Mouse (Mus musculus): ENCODE measurements around the gene Ranbp1.
A peak's percentile ranks its signal among the peaks of the same experiment; 100 is the strongest.

Gene Ranbp1

DNA sequence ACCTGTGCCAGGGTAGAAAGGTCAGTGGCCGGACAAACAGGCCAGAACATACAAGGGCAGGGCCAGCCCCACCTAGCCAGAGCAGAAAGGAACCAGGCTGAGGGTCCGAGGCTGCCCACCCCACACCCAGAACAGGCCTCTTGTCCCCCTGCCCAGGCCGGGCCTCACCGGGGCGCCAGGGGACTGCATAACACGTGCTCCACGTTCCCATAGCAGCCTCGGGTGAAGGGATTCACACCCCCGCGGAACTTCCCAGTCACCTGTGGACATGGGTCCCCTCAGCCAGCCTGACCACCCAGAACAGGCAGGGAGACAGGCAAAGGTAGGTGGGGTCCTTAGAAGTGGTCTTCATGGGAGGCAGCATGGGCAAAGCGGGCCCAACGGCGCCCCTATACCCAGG, 21.3 kb downstream of the Ranbp1 start:
- Histone ChIP-seq H3K27me3 (ENCODE audit: control insufficient read depth, insufficient read depth, low read length, poor library complexity, severe bottlenecking) (no peaks in the 10 kb centered on the region), H3K36me3 (ENCODE audit: control insufficient read depth, insufficient read depth, low read length, poor library complexity, severe bottlenecking) (peaks cover 6% of the 10 kb centered on the region)
- DNase-seq (ENCODE audit: low read depth, low spot score): no peak

DNA sequence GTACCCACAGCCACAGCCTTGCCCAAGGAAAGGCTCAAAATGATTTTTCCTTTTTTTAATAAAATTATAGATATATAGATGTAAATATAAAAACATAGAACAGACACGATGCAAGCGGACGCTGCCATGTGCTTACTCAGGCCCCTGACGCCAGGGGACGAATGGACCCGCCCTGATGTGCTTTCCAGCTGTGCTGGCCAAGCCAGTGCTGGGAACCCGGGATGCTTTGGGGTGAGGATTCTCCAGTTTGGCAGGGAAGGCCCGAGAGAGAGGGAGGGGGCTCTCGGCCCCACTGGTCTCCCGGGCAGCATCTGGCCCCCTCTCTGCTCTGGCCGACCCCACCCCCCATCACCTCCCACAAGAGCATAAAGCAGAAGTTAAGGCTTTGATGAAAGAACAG, 26.3 kb downstream of the Ranbp1 start:
- H3K36me3 ChIP-seq (ENCODE audit: control insufficient read depth, insufficient read depth, low read length, poor library complexity, severe bottlenecking): peaks cover 6% of the 10 kb centered on the region
- H3K27me3 ChIP-seq (ENCODE audit: control insufficient read depth, insufficient read depth, low read length, poor library complexity, severe bottlenecking): no peaks in the 10 kb centered on the region
- DNase-seq (ENCODE audit: low read depth, low spot score): no peak

DNA sequence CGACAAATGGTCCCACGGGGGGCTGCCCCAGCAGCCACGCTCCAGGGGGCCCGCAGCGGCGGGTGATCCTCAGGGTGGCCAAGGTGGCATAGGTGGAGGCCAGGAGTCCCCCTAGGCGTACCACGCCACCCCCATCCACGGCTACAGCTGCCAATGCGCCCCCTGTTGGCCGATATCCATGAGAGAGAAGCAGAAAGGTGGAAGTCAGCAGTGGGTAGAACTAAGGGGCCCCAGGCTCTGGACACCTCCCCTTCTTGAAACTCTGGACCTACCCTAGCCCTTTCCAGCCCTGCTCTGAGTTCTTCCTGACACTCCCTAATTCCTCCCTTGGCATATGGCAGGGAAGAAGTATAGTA, 27.0 kb downstream of the Ranbp1 start:
- no peaks in the 10 kb centered on the region for H3K27me3 ChIP-seq (ENCODE audit: control insufficient read depth, insufficient read depth, low read length, poor library complexity, severe bottlenecking)
- DNase-seq (ENCODE audit: low read depth, low spot score): peak; percentile 20
- H3K36me3 ChIP-seq (ENCODE audit: control insufficient read depth, insufficient read depth, low read length, poor library complexity, severe bottlenecking): peaks cover 6% of the 10 kb centered on the region

DNA sequence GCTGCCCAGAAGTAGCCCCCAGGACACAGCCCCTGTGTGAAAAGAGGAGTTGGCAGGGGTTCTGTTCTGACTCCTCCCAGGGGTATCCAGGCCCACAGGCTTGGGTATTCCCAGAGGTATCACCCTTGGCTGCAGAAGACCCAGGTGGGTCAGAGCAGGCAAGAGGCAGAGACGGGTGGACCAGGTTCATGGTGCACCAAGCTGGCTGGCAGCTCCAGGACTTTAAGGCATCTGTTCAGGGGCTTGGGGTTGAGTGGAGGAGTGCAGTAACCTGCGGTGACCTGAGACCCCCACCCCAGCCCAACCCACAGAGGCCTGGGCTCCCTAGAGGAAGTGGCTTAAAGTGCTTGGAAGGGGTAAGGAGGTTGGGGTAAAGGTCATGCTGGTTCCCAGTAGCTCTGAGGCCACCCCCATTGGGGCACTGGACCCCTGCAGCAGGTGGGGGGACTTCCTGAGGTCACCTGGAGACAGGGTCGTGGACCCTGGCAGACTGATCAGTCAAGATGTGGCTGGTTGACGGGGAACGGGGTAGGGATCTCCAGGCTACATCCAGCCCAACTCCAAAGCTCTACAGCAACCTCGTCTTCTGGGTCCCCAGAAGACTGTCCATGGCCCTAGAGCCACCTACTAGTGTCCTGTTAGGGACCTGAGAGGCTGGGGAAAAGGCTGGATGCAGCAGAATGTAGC, 27.5 kb downstream of the Ranbp1 start:
- H3K27me3 ChIP-seq (ENCODE audit: control insufficient read depth, insufficient read depth, low read length, poor library complexity, severe bottlenecking): no peaks in the 10 kb centered on the region
- no peak for DNase-seq (ENCODE audit: low read depth, low spot score)
- H3K36me3 ChIP-seq (ENCODE audit: control insufficient read depth, insufficient read depth, low read length, poor library complexity, severe bottlenecking): peaks cover 6% of the 10 kb centered on the region

DNA sequence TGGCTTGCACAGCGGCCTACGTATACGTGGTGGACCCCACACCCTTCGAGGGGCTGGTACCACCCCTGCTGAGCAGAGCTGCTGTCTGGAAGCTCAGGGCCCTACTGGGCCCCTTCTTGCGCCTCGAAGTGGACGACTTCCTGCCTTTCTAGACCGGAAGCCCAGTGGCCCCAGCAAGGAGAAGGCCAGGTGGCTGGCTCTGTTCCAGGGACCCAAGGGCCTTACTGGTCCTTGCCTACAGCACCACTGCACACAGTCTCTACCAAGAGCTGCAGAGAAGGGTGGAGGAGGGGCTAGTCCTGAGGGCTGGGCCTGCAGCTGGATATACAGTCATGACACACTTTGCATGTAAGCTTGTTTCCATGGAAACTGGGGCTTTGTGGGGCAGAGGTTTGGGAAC, 28.5 kb downstream of the Ranbp1 start:
- Histone ChIP-seq H3K36me3 (ENCODE audit: control insufficient read depth, insufficient read depth, low read length, poor library complexity, severe bottlenecking) (peaks cover 5% of the 10 kb centered on the region; the same call in 1 of the 2 replicates), H3K27me3 (ENCODE audit: control insufficient read depth, insufficient read depth, low read length, poor library complexity, severe bottlenecking) (no peaks in the 10 kb centered on the region)
- peak; percentile 14 for DNase-seq (ENCODE audit: low read depth, low spot score)

DNA sequence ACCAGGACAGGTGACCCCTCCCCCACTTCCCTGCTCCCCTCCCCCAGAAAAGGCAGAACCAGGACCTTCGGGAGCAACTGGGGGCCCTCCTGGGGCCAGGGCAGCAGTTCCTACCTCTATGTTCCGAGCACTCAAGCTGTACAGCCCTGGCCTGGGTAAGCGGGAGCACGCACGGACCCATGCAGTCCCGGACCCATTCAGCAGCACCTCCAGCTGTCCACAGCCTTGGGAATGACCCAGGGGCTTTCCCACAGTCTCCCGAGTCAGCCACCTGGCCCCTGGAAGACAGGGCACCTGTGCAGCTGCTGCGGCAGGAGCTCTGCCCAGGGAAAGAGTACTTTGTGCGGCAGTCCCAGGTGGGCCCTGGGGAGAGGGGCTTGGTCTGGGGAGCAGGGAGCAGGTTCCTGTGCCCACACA, 29.9 kb downstream of the Ranbp1 start:
- no peak for DNase-seq (ENCODE audit: low read depth, low spot score)
- Histone ChIP-seq H3K36me3 (ENCODE audit: control insufficient read depth, insufficient read depth, low read length, poor library complexity, severe bottlenecking) (peaks cover 2% of the 10 kb centered on the region; the same call in 1 of the 2 replicates), H3K27me3 (ENCODE audit: control insufficient read depth, insufficient read depth, low read length, poor library complexity, severe bottlenecking) (no peaks in the 10 kb centered on the region)

DNA sequence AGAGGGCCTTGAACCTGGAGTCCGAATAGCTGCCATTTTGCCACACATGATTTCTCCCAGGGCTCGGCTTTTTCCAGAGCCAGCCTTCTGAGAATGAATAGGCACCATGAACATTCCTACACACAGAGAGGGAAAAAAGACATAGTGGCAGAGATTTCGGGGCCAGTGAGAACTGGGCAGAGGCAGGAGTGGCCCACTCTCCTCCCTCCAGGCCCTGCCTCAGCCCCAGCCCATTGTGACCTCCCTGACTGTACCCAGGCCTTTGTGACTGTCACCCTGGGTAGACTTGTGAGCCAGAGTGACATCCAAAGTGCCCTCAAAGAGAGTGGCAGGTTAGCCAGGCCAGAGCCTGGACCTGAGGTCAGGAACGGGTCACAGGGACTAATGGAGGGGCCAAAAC, 31.0 kb downstream of the Ranbp1 start, which contains the start of gene Ccdc188:
Ccdc188 (plus strand) TSS at position 301 of the 400 bp plus-strand sequence.
- Histone ChIP-seq H3K36me3 (ENCODE audit: control insufficient read depth, insufficient read depth, low read length, poor library complexity, severe bottlenecking) (peaks cover under 1% of the 10 kb centered on the region; the same call in 1 of the 2 replicates), H3K27me3 (ENCODE audit: control insufficient read depth, insufficient read depth, low read length, poor library complexity, severe bottlenecking) (no peaks in the 10 kb centered on the region)
- DNase-seq (ENCODE audit: low read depth, low spot score): no peak

DNA sequence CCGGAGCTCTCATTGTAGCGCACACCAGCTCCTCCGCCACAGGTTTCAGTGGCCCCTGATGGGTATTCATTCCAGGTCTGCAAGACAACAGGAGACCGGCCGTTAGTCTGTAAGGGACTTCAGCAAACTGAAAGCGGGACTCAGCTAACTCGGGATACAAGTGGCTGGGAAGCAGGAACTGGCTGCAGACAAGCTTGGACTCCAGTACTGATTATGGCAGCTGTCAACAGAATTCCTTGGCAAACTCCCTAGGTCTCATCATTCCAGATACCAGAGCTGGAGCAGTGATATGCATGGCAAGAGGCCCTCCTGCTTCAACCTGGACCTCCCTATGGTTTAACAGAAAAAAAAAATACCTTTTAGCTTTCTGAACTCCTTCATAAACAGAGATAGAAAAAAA, 33.7 kb downstream of the Ranbp1 start:
- Histone ChIP-seq H3K36me3 (ENCODE audit: control insufficient read depth, insufficient read depth, low read length, poor library complexity, severe bottlenecking) (no peaks in the 10 kb centered on the region), H3K27me3 (ENCODE audit: control insufficient read depth, insufficient read depth, low read length, poor library complexity, severe bottlenecking) (no peaks in the 10 kb centered on the region)
- DNase-seq (ENCODE audit: low read depth, low spot score): no peak

DNA sequence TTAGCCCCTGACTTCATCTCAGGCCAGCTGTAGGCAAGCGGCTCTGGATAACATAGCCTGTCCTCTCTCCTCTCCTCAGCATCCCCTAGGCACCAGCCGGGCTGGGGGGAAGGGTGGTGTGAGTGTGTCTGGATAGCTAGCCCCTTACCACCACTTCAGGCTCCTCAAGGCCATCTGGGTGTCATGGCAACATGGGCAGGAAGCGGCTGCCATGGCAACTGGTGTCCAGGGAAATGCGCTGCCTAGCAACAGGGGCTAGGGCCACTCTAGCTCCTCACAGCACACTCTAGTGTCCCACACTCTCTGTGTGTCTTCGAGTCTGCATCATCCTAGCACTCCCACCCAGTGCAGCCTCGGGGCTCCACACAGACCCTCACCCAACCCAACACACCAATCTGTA, 34.8 kb downstream of the Ranbp1 start:
- DNase-seq (ENCODE audit: low read depth, low spot score): no peak
- H3K36me3 ChIP-seq (ENCODE audit: control insufficient read depth, insufficient read depth, low read length, poor library complexity, severe bottlenecking): no peaks in the 10 kb centered on the region
- no peaks in the 10 kb centered on the region for H3K27me3 ChIP-seq (ENCODE audit: control insufficient read depth, insufficient read depth, low read length, poor library complexity, severe bottlenecking)

DNA sequence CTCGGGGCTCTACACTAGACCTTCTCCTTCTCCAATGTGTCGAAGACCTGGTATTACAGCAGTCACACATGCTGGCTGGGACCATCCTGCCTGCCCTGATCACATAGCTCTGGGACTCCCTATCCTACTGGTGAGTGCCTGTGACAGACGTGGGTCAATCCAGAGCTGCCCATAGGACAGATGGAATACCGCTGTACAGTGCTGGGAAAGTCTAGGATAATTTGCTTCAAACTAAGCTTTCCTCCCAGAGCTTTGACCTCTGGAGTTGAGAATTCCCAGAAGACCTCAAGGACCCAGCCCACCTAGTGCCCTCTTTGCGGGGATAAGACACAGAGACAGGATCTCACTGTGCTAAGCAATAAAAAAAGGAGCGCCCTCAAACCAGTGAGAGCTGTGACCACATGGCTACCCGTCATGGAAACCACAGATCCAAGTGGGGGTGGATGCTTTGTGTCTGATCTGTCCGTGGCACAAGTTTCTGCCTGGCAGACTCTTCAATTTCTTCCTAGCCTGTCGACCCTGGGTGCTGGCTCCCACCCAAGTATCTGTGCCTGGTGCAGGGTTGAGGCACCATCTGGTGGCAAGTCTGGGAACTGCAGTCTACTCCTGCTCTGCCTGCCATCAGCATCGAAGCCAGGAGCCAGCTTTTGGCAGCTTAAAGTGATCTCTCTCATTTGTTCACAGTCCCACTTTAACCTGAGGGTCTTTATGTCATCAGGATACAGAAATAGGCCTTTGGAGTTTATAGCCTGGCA, 36.9 kb downstream of the Ranbp1 start:
- Histone ChIP-seq H3K36me3 (ENCODE audit: control insufficient read depth, insufficient read depth, low read length, poor library complexity, severe bottlenecking) (no peaks in the 10 kb centered on the region), H3K27me3 (ENCODE audit: control insufficient read depth, insufficient read depth, low read length, poor library complexity, severe bottlenecking) (no peaks in the 10 kb centered on the region)
- DNase-seq (ENCODE audit: low read depth, low spot score): peak; percentile 82

DNA sequence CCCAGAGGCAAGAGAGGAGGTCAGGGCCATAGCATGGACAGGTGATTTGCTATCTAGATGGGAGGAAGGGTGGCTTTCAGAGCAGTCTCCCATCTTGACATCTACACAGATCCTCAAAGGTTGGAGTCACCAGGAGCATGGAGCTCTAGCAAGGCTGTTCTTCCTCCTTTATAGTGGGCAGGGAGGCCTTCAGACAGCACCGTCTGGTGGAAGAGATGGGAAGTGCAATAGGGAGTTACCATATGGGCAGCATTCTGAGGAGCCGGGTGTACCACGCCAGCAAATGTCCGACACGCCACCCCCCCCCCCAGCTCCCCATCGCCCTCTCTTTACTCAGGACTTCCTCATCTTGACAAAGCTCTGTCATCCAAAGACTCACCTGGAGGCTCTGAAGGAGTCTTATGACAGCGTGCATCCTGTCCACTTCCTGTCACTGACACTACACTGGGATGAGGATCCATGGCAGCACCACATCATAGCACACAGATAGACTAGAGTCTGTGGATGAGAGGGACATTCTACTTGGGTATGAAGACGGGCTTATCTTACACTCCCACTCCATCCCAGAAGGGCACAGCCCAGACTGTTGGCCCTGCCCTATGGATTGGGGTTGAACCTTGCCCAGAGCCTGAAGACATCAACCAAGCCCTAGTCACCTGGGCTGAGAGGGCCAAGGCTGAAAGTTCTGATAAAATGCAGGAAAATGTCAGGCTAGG, 37.7 kb downstream of the Ranbp1 start:
- no peaks in the 10 kb centered on the region for H3K36me3 ChIP-seq (ENCODE audit: control insufficient read depth, insufficient read depth, low read length, poor library complexity, severe bottlenecking)
- peak; percentile 58 for DNase-seq (ENCODE audit: low read depth, low spot score)
- H3K27me3 ChIP-seq (ENCODE audit: control insufficient read depth, insufficient read depth, low read length, poor library complexity, severe bottlenecking): no peaks in the 10 kb centered on the region

DNA sequence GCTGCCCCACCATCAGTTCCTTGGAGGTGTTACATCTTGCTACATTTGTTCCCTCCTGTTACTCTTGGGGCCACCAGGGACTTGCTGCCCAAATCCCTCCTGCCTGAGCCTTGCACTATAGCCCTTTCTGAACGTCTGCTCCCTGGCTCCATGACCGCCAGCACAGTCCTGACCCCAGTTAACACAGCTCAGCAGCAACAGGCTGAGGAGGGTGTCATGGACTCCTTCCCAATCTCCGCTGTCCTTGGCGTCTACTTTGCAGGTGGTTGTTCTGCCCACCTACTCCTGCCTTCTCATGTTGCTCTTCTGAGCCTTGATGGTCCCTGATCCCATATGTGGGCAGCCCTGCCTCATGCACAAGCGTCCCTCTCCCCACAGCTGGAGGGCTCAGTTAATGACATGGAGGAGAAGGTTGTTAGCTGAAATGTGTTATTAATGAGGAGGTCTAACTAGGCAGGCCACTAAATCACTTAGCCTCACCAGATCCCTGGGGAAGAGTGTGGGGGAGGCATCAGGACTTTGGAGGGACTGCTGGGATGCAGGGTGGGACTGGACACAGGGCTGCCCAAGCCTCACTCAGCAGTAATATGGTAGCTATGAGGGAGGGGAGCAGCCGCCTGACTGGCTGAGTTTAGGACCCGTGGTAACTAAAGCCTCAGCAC, 45.0 kb downstream of the Ranbp1 start:
- H3K27me3 ChIP-seq (ENCODE audit: control insufficient read depth, insufficient read depth, low read length, poor library complexity, severe bottlenecking): no peaks in the 10 kb centered on the region
- H3K36me3 ChIP-seq (ENCODE audit: control insufficient read depth, insufficient read depth, low read length, poor library complexity, severe bottlenecking): no peaks in the 10 kb centered on the region
- no peak for DNase-seq (ENCODE audit: low read depth, low spot score)

DNA sequence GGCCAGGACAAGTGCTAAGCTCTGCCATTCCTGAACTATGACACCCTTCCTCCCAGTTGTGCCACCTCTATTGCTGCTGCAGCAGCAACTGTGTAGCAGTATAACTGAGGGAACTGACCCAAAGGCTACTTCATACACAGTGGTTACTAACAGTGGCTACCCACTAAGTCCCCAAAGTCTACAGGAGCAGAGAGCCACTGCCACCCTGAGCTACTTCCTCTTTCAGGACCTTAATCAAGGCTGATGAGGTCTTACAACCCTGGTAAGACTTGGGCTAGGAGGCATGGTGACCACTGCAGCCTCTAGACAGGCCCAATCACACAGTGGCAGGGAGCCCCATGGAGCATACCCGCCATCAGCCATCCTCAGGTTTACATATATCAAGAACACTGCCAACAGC, 46.5 kb downstream of the Ranbp1 start:
- DNase-seq (ENCODE audit: low read depth, low spot score): no peak
- Histone ChIP-seq H3K27me3 (ENCODE audit: control insufficient read depth, insufficient read depth, low read length, poor library complexity, severe bottlenecking) (no peaks in the 10 kb centered on the region), H3K36me3 (ENCODE audit: control insufficient read depth, insufficient read depth, low read length, poor library complexity, severe bottlenecking) (no peaks in the 10 kb centered on the region)

DNA sequence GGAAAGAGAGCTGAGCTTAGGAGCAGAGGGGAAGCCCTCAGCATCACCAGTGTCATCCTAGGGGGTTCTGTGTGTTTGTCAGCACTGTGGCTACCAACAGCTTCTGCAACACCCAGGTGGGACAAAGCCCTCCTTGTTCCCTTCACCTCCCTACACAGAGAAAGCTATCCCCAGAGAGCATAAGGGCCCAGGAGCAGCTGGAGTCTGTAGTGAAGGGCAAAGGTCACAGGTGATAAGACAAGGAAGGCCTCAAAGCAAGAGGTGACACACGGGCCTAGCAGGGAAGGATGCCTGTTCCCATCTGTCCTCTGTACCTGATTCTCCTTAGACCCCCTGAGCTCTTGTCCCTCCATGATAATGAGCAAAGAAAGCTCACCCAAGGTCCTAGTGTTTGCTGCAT, 46.9 kb downstream of the Ranbp1 start:
- Histone ChIP-seq H3K36me3 (ENCODE audit: control insufficient read depth, insufficient read depth, low read length, poor library complexity, severe bottlenecking) (no peaks in the 10 kb centered on the region), H3K27me3 (ENCODE audit: control insufficient read depth, insufficient read depth, low read length, poor library complexity, severe bottlenecking) (no peaks in the 10 kb centered on the region)
- DNase-seq (ENCODE audit: low read depth, low spot score): no peak

DNA sequence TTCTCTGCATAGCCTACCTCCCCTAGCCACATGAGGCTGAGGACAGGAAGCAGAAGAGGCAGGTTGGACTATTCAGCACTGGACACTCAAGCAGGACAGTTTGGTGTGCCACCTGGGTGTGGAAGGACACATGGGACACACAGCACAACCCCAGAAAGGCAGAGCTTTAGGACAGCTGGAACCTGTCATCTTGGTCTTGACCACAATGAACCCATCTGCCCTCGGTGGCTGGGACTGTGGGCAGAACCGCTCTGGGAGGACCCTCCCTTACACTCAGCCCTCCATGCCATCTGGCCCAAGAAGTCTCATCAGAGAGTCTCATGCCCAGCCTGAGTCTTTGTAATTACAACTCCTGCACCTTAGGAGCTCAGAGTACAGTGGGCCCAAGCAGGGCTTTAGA, 48.5 kb downstream of the Ranbp1 start:
- DNase-seq (ENCODE audit: low read depth, low spot score): no peak
- no peaks in the 10 kb centered on the region for H3K27me3 ChIP-seq (ENCODE audit: control insufficient read depth, insufficient read depth, low read length, poor library complexity, severe bottlenecking)
- H3K36me3 ChIP-seq (ENCODE audit: control insufficient read depth, insufficient read depth, low read length, poor library complexity, severe bottlenecking): no peaks in the 10 kb centered on the region
